Mouse (Mus musculus): Measurements from ENCODE around the gene Kif21b. TPM values are rescaled to one million over a fixed set of nuclear protein-coding genes. Genes with fewer than 3 reads are reported as not detected.
A peak's percentile ranks its signal among the peaks of the same experiment; 100 is the strongest.

Kif21b gene
- polyA plus RNA-seq, 1 experiment from 2014 or later: 4.3 TPM

DNA sequence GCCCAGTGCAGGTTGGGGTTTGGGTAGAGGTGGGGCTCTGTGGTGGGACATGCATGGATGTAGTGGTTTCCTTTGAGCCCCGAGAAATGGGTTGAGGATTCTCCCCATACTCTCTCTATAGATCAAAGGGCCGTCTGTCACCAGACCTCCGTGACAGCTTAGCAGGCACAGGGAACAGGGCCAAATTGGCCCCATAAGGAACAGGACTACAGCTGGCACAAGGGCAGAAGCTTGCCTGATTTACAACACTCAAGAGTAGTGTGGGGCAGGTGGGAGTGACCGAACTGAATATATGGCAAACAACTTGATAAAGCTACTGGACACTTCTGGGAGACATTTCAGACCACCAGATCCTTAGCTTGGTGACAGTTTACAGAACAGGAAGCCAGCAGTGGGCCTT lies 26.4 kb upstream of the Kif21b start:
- no peak for ATAC-seq
- no peaks in the 10 kb centered on the region for H3K4me1 ChIP-seq (ENCODE audit: control insufficient read depth, insufficient read depth, low read length)
- 48% methylated on average over 4 of the region's 4 CpGs for WGBS

DNA sequence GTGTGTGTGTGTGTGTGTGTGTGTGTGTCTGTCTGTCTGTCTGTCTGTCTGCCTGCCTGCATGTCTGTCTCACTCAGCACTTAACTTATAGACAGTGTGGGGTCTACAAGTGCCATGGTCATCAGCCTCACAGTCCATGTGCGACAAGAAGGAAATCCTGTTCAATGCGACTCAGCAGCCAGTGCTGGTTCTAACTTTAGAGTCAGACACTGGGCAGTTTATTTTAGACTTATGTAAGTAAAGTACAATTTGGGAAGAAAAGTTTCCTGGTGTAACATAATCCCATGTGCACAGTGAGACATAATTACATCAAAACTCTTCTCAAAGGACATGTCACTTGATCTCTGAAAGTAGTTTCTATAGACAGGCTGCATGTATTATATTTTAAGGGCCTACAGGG lies 21.7 kb upstream of the Kif21b start:
- H3K36me3 ChIP-seq (ENCODE audit: control insufficient read depth, insufficient read depth, low read length): no peaks in the 10 kb centered on the region
- H3K27ac ChIP-seq (ENCODE audit: low read length): no peak overlapping the region
- no peak overlapping the region for H3K4me2 ChIP-seq (ENCODE audit: low read depth, low read length)
- no peak overlapping the region for H3K9ac ChIP-seq (ENCODE audit: low read depth, low read length)
- H3K9me3 ChIP-seq (ENCODE audit: control insufficient read depth, low read length): no peaks in the 10 kb centered on the region
- H3K4me3 ChIP-seq (ENCODE audit: low read length): no peak overlapping the region
- 83% methylated on average over 2 of the region's 2 CpGs for WGBS
- H3K27me3 ChIP-seq (replicated peaks; ENCODE audit: control insufficient read depth, insufficient read depth, low read length): no peaks in the 10 kb centered on the region
- no peaks in the 10 kb centered on the region for H3K4me1 ChIP-seq (ENCODE audit: control insufficient read depth, insufficient read depth, low read length)
- ATAC-seq: no peak

More for the DNA sequence above, 26.4 kb upstream of the Kif21b start:
- Histone ChIP-seq H3K9me3 (ENCODE audit: control insufficient read depth, low read length) (no peaks in the 10 kb centered on the region), H3K4me3 (ENCODE audit: low read length) (no peak overlapping the region), H3K4me2 (ENCODE audit: low read depth, low read length) (no peak overlapping the region), H3K27me3 (replicated peaks; ENCODE audit: control insufficient read depth, insufficient read depth, low read length) (no peaks in the 10 kb centered on the region), H3K27ac (ENCODE audit: low read length) (no peak overlapping the region), H3K9ac (ENCODE audit: low read depth, low read length) (no peak overlapping the region), H3K36me3 (ENCODE audit: control insufficient read depth, insufficient read depth, low read length) (no peaks in the 10 kb centered on the region)

DNA sequence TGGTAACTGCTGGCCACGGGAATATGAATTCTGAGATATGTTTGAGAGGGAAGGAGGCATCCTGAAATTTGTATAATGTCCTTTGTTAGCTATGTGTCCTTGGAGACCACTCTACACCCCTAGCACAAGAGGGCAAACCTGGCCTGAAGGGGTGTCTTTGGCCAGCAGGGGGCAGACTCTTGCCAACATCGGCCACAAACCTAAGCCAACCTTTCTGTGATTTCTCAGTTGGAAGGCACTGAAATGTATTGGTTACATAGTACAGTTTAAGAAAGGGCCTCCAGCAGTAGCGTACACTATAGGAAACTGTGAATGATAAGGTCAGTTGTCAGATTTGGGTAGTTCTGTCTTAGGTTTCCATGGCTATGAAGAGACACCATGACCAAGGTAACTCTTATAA lies 15.0 kb upstream of the Kif21b start:
- Histone ChIP-seq H3K4me1 (ENCODE audit: control insufficient read depth, insufficient read depth, low read length) (peaks cover 12% of the 10 kb centered on the region), H3K36me3 (ENCODE audit: control insufficient read depth, insufficient read depth, low read length) (no peaks in the 10 kb centered on the region), H3K4me2 (ENCODE audit: low read depth, low read length) (no peak overlapping the region), H3K9me3 (ENCODE audit: control insufficient read depth, low read length) (no peaks in the 10 kb centered on the region), H3K9ac (ENCODE audit: low read depth, low read length) (no peak overlapping the region), H3K27ac (ENCODE audit: low read length) (no peak overlapping the region), H3K4me3 (ENCODE audit: low read length) (no peak overlapping the region), H3K27me3 (replicated peaks; ENCODE audit: control insufficient read depth, insufficient read depth, low read length) (no peaks in the 10 kb centered on the region)
- no peak for ATAC-seq
- whole genome bisulfite sequencing: 24% methylated on average over 3 of the region's 3 CpGs

DNA sequence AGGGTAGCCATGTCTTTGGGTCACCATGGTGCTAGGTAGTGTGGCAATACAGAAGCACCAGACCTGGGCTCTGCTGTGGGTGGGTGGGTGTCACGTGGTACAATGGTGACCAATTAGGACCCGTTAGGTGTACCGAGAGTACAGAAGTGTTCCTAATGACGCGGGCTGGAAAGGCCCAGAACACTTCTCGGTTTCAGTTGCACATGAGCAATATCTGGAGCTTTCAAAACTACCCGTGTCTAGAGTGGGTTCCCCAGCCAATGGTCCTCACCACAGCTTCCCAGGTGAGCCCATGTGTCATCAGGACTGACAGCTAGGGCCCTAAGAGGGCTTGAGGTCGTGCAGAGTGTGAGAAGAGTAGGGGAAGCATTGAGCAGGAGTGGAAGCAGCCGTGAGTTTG lies 14.1 kb upstream of the Kif21b start:
- H3K4me2 ChIP-seq (ENCODE audit: low read depth, low read length): no peak overlapping the region
- ATAC-seq: no peak
- H3K36me3 ChIP-seq (ENCODE audit: control insufficient read depth, insufficient read depth, low read length): no peaks in the 10 kb centered on the region
- H3K4me3 ChIP-seq (ENCODE audit: low read length): no peak overlapping the region
- WGBS: 85% methylated on average over 9 of the region's 9 CpGs
- H3K9me3 ChIP-seq (ENCODE audit: control insufficient read depth, low read length): no peaks in the 10 kb centered on the region
- H3K4me1 ChIP-seq (ENCODE audit: control insufficient read depth, insufficient read depth, low read length): peaks cover 12% of the 10 kb centered on the region
- no peaks in the 10 kb centered on the region for H3K27me3 ChIP-seq (replicated peaks; ENCODE audit: control insufficient read depth, insufficient read depth, low read length)
- H3K9ac ChIP-seq (ENCODE audit: low read depth, low read length): no peak overlapping the region
- no peak overlapping the region for H3K27ac ChIP-seq (ENCODE audit: low read length)

DNA sequence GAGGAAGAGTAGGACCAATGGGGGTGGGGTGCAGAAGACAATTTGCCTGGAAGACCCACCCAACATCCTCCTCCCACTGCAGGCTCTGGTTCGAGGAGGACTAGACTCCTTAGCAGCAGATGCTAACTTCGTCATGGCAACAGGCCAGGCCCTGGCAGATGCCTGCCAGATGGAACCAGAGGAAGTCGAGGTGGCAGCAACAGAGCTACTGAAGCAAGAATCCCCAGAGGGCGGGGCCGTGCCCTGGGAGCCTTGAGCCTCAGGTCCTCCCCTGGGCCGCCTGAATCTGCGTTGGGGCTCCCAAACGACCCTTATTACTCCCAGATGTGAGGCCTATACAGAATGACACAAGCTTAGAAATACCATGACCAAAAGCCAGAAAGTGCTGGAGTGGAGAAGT lies 12.3 kb upstream of the Kif21b start:
- H3K9ac ChIP-seq (ENCODE audit: low read depth, low read length): no peak overlapping the region
- no peaks in the 10 kb centered on the region for H3K36me3 ChIP-seq (ENCODE audit: control insufficient read depth, insufficient read depth, low read length)
- ATAC-seq: no peak; the same call in 1 of the 2 replicates
- H3K4me1 ChIP-seq (ENCODE audit: control insufficient read depth, insufficient read depth, low read length): peaks cover 12% of the 10 kb centered on the region
- no peak overlapping the region for H3K4me3 ChIP-seq (ENCODE audit: low read length)
- H3K27me3 ChIP-seq (replicated peaks; ENCODE audit: control insufficient read depth, insufficient read depth, low read length): no peaks in the 10 kb centered on the region
- no peak overlapping the region for H3K4me2 ChIP-seq (ENCODE audit: low read depth, low read length)
- no peak overlapping the region for H3K27ac ChIP-seq (ENCODE audit: low read length)
- H3K9me3 ChIP-seq (ENCODE audit: control insufficient read depth, low read length): no peaks in the 10 kb centered on the region
- WGBS: 43% methylated on average over 8 of the region's 8 CpGs

DNA sequence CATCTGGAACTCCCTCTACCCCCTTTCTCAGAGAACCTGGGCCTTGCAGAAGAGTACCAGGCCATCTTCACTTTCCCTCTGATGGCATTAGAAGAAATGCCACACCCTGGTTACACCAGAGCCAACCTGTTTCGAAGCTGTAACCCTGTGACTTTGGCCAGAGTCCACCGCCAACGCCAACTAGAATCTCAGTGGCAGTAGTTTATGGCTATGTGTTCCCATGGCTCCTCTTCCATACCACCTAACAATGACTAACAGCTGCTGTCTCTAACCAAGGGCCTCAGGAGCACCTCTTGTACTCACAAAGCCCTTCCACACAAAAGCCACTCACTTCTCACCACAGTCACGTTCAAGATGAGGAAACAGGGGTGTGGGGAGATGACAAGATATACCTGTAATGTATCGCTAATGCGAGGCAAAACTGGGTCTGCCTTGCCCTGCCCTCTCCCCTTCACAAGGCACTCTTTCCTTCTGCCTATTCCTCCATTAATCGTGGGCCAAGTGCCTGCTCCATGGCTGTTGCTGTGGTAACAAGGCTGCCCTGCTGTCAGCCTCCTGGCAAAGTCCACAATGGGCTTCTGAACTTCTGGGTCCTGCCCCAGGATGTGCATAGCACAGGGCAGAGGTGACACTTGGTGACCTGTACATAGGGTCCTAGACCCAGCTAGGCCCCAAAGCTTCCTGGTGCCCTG lies 11.5 kb upstream of the Kif21b start:
- Histone ChIP-seq H3K9me3 (ENCODE audit: control insufficient read depth, low read length) (no peaks in the 10 kb centered on the region), H3K36me3 (ENCODE audit: control insufficient read depth, insufficient read depth, low read length) (no peaks in the 10 kb centered on the region), H3K4me3 (ENCODE audit: low read length) (no peak overlapping the region), H3K27ac (ENCODE audit: low read length) (peak overlapping the region; percentile 52; the same call in 1 of the 2 replicates), H3K4me2 (ENCODE audit: low read depth, low read length) (0 out of 2 replicates have a peak overlapping the region, but pooled peaks have one; percentile 0), H3K27me3 (replicated peaks; ENCODE audit: control insufficient read depth, insufficient read depth, low read length) (no peaks in the 10 kb centered on the region), H3K9ac (ENCODE audit: low read depth, low read length) (no peak overlapping the region), H3K4me1 (ENCODE audit: control insufficient read depth, insufficient read depth, low read length) (peaks cover 12% of the 10 kb centered on the region)
- ATAC-seq: peak; percentile 74
- 58% methylated on average over 7 of the region's 7 CpGs for WGBS

DNA sequence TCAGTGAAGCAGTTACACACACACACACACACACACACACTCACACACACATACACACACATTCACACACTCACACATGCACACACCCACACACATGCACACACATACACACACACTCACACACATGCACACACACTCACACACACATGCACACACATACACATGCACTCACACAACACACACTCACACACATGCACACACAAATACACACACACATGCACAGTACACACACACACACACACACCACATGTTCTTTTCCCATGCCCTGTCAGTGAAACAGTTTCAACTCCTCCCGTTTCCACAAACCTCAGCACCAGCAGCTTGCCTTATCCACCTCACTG lies 11.0 kb upstream of the Kif21b start:
- Histone ChIP-seq H3K27ac (ENCODE audit: low read length) (no peak overlapping the region), H3K27me3 (replicated peaks; ENCODE audit: control insufficient read depth, insufficient read depth, low read length) (no peaks in the 10 kb centered on the region), H3K9me3 (ENCODE audit: control insufficient read depth, low read length) (no peaks in the 10 kb centered on the region), H3K4me3 (ENCODE audit: low read length) (no peak overlapping the region), H3K36me3 (ENCODE audit: control insufficient read depth, insufficient read depth, low read length) (no peaks in the 10 kb centered on the region), H3K9ac (ENCODE audit: low read depth, low read length) (no peak overlapping the region), H3K4me2 (ENCODE audit: low read depth, low read length) (no peak overlapping the region), H3K4me1 (ENCODE audit: control insufficient read depth, insufficient read depth, low read length) (peaks cover 12% of the 10 kb centered on the region)
- no peak for ATAC-seq
- WGBS: 52% methylated on average over 1 of the region's 1 CpGs

DNA sequence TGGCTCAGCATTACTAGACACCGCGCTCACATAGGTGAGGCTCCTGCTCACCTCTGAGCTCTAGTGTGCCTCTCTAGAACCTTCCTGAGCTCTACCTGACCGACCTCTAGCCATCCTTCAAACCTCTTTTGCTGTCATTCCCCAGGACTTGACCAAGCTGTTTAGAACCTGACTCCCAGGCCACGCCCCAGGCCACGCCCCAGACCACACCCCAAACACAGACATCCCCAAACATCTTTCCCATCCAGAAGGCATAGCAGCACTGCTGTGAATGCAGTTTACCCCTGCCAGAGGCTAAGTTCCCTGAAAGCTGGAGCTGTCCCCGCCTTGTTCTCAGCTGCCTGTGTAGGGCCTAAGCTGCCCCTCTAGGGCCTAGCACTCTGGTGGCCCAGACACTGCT lies 10.4 kb upstream of the Kif21b start:
- H3K27ac ChIP-seq (ENCODE audit: low read length): no peak overlapping the region
- no peak; the same call in 1 of the 2 replicates for ATAC-seq
- 53% methylated on average over 6 of the region's 6 CpGs for WGBS
- H3K4me2 ChIP-seq (ENCODE audit: low read depth, low read length): no peak overlapping the region
- H3K4me1 ChIP-seq (ENCODE audit: control insufficient read depth, insufficient read depth, low read length): peaks cover 12% of the 10 kb centered on the region
- no peak overlapping the region for H3K9ac ChIP-seq (ENCODE audit: low read depth, low read length)
- H3K36me3 ChIP-seq (ENCODE audit: control insufficient read depth, insufficient read depth, low read length): no peaks in the 10 kb centered on the region
- no peak overlapping the region for H3K4me3 ChIP-seq (ENCODE audit: low read length)
- H3K9me3 ChIP-seq (ENCODE audit: control insufficient read depth, low read length): no peaks in the 10 kb centered on the region
- no peaks in the 10 kb centered on the region for H3K27me3 ChIP-seq (replicated peaks; ENCODE audit: control insufficient read depth, insufficient read depth, low read length)

DNA sequence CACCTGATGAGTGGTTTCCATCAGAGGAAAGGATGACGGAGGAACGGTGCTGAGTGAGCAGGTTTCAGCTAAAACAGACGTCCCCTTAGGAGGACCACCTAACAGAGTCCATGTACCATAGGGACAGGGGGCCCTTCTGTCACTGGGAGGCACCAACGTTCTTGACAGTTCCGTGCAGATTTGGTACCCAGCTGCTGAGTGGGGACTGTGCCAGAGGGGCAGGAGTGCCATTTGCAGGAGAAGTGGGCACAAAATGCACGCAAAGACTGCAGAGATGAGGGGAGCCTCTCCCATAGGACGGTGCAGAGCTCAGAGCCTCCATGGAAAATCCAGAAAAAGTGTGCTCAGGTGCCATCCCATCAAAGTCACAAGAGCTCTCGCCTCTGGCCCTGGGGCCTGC lies 9.2 kb upstream of the Kif21b start:
- 84% methylated on average over 8 of the region's 8 CpGs for WGBS
- H3K4me3 ChIP-seq (ENCODE audit: low read length): no peak overlapping the region
- H3K9ac ChIP-seq (ENCODE audit: low read depth, low read length): no peak overlapping the region
- peaks cover 23% of the 10 kb centered on the region for H3K4me1 ChIP-seq (ENCODE audit: control insufficient read depth, insufficient read depth, low read length)
- no peaks in the 10 kb centered on the region for H3K9me3 ChIP-seq (ENCODE audit: control insufficient read depth, low read length)
- no peaks in the 10 kb centered on the region for H3K36me3 ChIP-seq (ENCODE audit: control insufficient read depth, insufficient read depth, low read length)
- no peaks in the 10 kb centered on the region for H3K27me3 ChIP-seq (replicated peaks; ENCODE audit: control insufficient read depth, insufficient read depth, low read length)
- H3K27ac ChIP-seq (ENCODE audit: low read length): no peak overlapping the region
- no peak for ATAC-seq
- no peak overlapping the region for H3K4me2 ChIP-seq (ENCODE audit: low read depth, low read length)

Data from intestine, embryonic 16.5 days (tissue).